27 mouse cellular contexts compared by ENCODE assay signal in genomic region chr9:72294076-72294475, GRCm38 (mm10).
"Had no signal": no experiment of that assay in that cellular context is flagged by ENCODE, and none has a peak within 500 bp of the region (broad histone marks: within the 10 kb centered on the region; RNA-seq: fewer than 3 reads in every experiment).

No protein-coding gene starts in this region.

- H3K4me2 ChIP-seq: embryonic facial prominence, embryonic 12.5 days; embryonic facial prominence, embryonic 13.5 days; embryonic facial prominence, embryonic 15.5 days; forebrain, embryonic 12.5 days; forebrain, embryonic 13.5 days; forebrain, embryonic 15.5 days had no signal

- ATAC-seq: forebrain, embryonic 13.5 days; forebrain, embryonic 14.5 days; forebrain, embryonic 15.5 days; forebrain, embryonic 16.5 days; forebrain, postnatal 0 days had no signal

- H3K4me1 ChIP-seq: embryonic facial prominence, embryonic 12.5 days; embryonic facial prominence, embryonic 15.5 days; forebrain, embryonic 10.5 days; forebrain, embryonic 12.5 days; forebrain, embryonic 13.5 days; forebrain, embryonic 15.5 days; heart, embryonic 10.5 days had no signal

- H3K4me3 ChIP-seq: embryonic facial prominence, embryonic 12.5 days; embryonic facial prominence, embryonic 13.5 days; embryonic facial prominence, embryonic 15.5 days; erythroblast, embryonic 14.5 days; forebrain, embryonic 10.5 days; forebrain, embryonic 12.5 days; forebrain, embryonic 13.5 days; forebrain, embryonic 15.5 days; gastrocnemius, adult 2 months; heart, adult 2 months; heart, embryonic 10.5 days had no signal

- H3K27me3 ChIP-seq: embryonic facial prominence, embryonic 12.5 days; embryonic facial prominence, embryonic 13.5 days; embryonic facial prominence, embryonic 15.5 days; forebrain, embryonic 12.5 days; forebrain, embryonic 13.5 days; forebrain, embryonic 15.5 days had no signal

- DNase-seq: cerebellum, adult 9-10 months; cerebellum, adult 9-11 months; cerebellum, postnatal 10 days; cerebellum, postnatal 14 days; cerebellum, postnatal 25 days; cerebellum, postnatal 36 days; embryo, embryonic 11 days; forebrain, postnatal 0 days; gastrocnemius, adult 2 months; gastrocnemius, postnatal 10 days; gastrocnemius, postnatal 14 days; gastrocnemius, postnatal 25 days; gastrocnemius, postnatal 36 days; heart, adult 11 months; heart, adult 18-20 months; heart, adult 2 months had no signal

- H3K36me3 ChIP-seq: embryonic facial prominence, embryonic 15.5 days; forebrain, embryonic 15.5 days had no signal

- H3K27ac ChIP-seq: embryonic facial prominence, embryonic 12.5 days; embryonic facial prominence, embryonic 13.5 days; embryonic facial prominence, embryonic 15.5 days; forebrain, embryonic 10.5 days; forebrain, embryonic 12.5 days; forebrain, embryonic 13.5 days; forebrain, embryonic 15.5 days; gastrocnemius, adult 2 months; heart, adult 2 months; heart, embryonic 10.5 days had no signal

- H3K9me3 ChIP-seq: embryonic facial prominence, embryonic 12.5 days; embryonic facial prominence, embryonic 13.5 days; embryonic facial prominence, embryonic 15.5 days; forebrain, embryonic 10.5 days; forebrain, embryonic 12.5 days; forebrain, embryonic 13.5 days; forebrain, embryonic 15.5 days; heart, embryonic 10.5 days had no signal

- H3K9ac ChIP-seq: embryonic facial prominence, embryonic 12.5 days; embryonic facial prominence, embryonic 13.5 days; embryonic facial prominence, embryonic 15.5 days; forebrain, embryonic 12.5 days; forebrain, embryonic 13.5 days; forebrain, embryonic 15.5 days; forebrain, postnatal 0 days had no signal
